Mouse (Mus musculus): Measurements from ENCODE around the gene 4921536K21Rik. TPM values are rescaled to one million over a fixed set of nuclear protein-coding genes. Genes with fewer than 3 reads are reported as not detected.

The 4921536K21Rik gene
- total RNA-seq, 2 experiments from 2014 or later = 0.39 to 0.41 TPM

- TF ChIP-seq CTCF (conservative IDR thresholded peaks at IDR 0.05) = no peak
- DNase-seq (ENCODE audit: low spot score in 2 of 2) = no peak
- H3K27ac ChIP-seq = peak overlapping the region; percentile 69
- H3K4me3 ChIP-seq = no peak overlapping the region
Observed at GRCm38 (mm10) chr11:3843943-3844734, 50.8 kb downstream of the 4921536K21Rik start.

Other genes starting within 250 kb of the 4921536K21Rik start
- gene Morc2a, start 245.9 kb downstream of the 4921536K21Rik start, total RNA-seq (2021) = 10 to 100 TPM; 41.8 to 42.6 TPM
- 10 to 100 TPM; 81.4 to 86.7 TPM for gene Osbp2, start 31.2 kb downstream of the 4921536K21Rik start, total RNA-seq (2021)
- gene Dusp18, start 142 bp upstream of the 4921536K21Rik start, total RNA-seq (2021) = 10 to 100 TPM; 24.6 to 26.0 TPM
- gene Slc35e4, start 19.6 kb upstream of the 4921536K21Rik start, total RNA-seq (2021) = 10 to 100 TPM; 16.9 TPM
- gene Tcn2, start 37.1 kb upstream of the 4921536K21Rik start, total RNA-seq (2021) = 10 to 100 TPM; 18.5 to 19.4 TPM
- 10 to 100 TPM; 34.8 to 40.5 TPM for gene Pes1, start 68.9 kb upstream of the 4921536K21Rik start, total RNA-seq (2021)
- not detected for gene 4930556J24Rik, start 81.7 kb upstream of the 4921536K21Rik start, total RNA-seq (2021)
- gene Gal3st1, start 88.5 kb upstream of the 4921536K21Rik start, total RNA-seq (2021) = 1 to 10 TPM; 8.5 to 9.8 TPM
- gene Sec14l4, start 136.4 kb upstream of the 4921536K21Rik start, total RNA-seq (2021) = under 1 TPM; 0.17 to 0.64 TPM
- 1 to 10 TPM; 1.3 to 2.6 TPM for gene Sec14l3, start 169.7 kb upstream of the 4921536K21Rik start, total RNA-seq (2021)
- gene Mtfp1, start 200.3 kb upstream of the 4921536K21Rik start, total RNA-seq (2021) = 100 to 1,000 TPM; 115 to 119 TPM
- gene Sec14l2, start 228.3 kb upstream of the 4921536K21Rik start, total RNA-seq (2021) = 10 to 100 TPM; 62.8 to 67.6 TPM
- 10 to 100 TPM; 33.8 to 35.6 TPM for gene Rnf215, start 240.1 kb upstream of the 4921536K21Rik start, total RNA-seq (2021)

Measured in layer of hippocampus, adult 2 months (tissue).